Mouse (Mus musculus) limb, embryonic 12.5 days (tissue): ENCODE data around the gene Sh3rf3. TPM values are rescaled to one million over a fixed set of nuclear protein-coding genes. Genes with fewer than 3 reads are reported as not detected.

Source experiments
- ATAC-seq: fragments of 200-750 bp; cut with Nextera tagmentation; 2 replicates; pipeline ENCODE4 v1.8.0; 2017; ENCODE audit warnings: low read depth, moderate TSS enrichment; ENCODE audit not compliant: insufficient number of reproducible peaks, insufficient read depth, low FRiP score, low TSS enrichment
- H3K27ac ChIP-seq: fragments of 300-500 bp; sonication (generic); 2 replicates; pipeline ENCODE4 v1.5.1; 2016; ENCODE audit warnings: mild to moderate bottlenecking, moderate library complexity
- H3K27me3 ChIP-seq: fragments of 300-500 bp; sonication (generic); 2 replicates; pipeline ENCODE4 v1.6.1; 2016; ENCODE audit warnings: mild to moderate bottlenecking, moderate library complexity
- H3K36me3 ChIP-seq: fragments of 300-500 bp; sonication (generic); 2 replicates; pipeline ENCODE4 v1.6.1; 2016; ENCODE audit warnings: mild to moderate bottlenecking, moderate library complexity
- H3K4me1 ChIP-seq: fragments of 300-500 bp; sonication (generic); replicated peaks from 2 replicates; pipeline ENCODE4 v1.6.1; 2016
- H3K4me2 ChIP-seq: fragments of 300-500 bp; sonication (generic); 2 replicates; pipeline ENCODE4 v1.6.1; 2016; ENCODE audit warnings: mild to moderate bottlenecking, moderate library complexity
- H3K4me3 ChIP-seq: fragments of 300-500 bp; sonication (generic); replicated peaks from 2 replicates; pipeline ENCODE4 v1.5.1; 2016; ENCODE audit warnings: mild to moderate bottlenecking
- H3K9ac ChIP-seq: fragments of 300-500 bp; sonication (generic); replicated peaks from 2 replicates; pipeline ENCODE4 v1.6.1; 2016; ENCODE audit warnings: mild to moderate bottlenecking, moderate library complexity
- H3K9me3 ChIP-seq: fragments of 300-500 bp; sonication (generic); 2 replicates; pipeline ENCODE4 v1.6.1; 2016; ENCODE audit warnings: mild to moderate bottlenecking, moderate library complexity
- WGBS: fragments of 180-500 bp; shearing (Covaris S2); methylation state at CpG from one replicate; pipeline ENCODE4 v1.1.7; 2016; 5-methylcytosine and 5-hydroxymethylcytosine counted together
- polyA plus RNA-seq: library from polyadenylated mRNA; unstranded; fragments of >200 nt; fragmentation: Nextera tagmentation; extraction: Ambion mirVana; gene quantifications from 2 replicates; pipeline ENCODE4 v1.2.1, GENCODE M21; 2016

Sh3rf3 gene
- polyA plus RNA-seq, 1 experiment from 2014 or later: 0.92 TPM

DNA sequence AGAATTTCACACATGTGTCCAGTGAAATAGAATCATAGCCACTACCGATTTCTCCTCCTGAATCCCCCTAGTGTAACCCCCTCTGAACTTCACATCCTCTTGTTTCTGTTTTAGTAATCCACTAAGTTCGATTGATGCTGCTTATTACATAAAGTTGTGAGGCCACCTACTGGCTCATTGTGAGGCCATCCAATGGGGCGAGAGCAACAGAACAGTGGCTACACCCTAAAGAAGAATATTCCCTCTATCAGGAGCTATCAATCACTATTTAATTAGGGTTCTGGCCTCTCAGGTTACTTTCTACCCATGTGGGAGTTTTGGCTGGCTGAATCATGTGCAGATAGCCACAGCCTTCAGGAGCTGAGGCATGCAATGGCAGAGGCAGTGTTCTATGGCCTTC is 182.0 kb downstream of the Sh3rf3 start:
- H3K9me3 ChIP-seq: no peaks in the 10 kb centered on the region
- no peak for ATAC-seq
- no peak overlapping the region for H3K4me2 ChIP-seq
- H3K9ac ChIP-seq: no peak overlapping the region
- 67% methylated on average over 3 of the region's 3 CpGs for WGBS
- no peak overlapping the region for H3K4me3 ChIP-seq
- H3K27ac ChIP-seq: no peak overlapping the region
- no peaks in the 10 kb centered on the region for H3K4me1 ChIP-seq
- H3K27me3 ChIP-seq: no peaks in the 10 kb centered on the region
- H3K36me3 ChIP-seq: no peaks in the 10 kb centered on the region

DNA sequence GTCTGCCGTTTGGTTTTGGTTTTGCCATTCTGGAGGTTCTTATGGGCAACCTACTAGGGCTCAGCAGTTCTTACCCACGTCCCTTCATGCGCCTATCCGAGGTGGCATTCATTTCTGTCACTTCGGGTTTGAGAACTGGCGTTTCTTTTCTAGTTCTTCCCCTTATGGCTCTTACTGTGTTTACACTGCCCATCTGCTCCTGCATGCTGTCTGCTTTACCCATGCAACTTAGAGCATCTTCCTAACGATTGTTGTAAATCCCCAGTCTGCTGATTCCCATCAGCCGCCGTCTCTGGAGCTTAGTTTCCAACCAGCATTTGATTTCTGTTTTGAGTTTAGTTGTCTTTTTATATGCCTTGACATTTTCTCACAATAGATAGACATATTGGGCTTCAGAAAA is 189.2 kb downstream of the Sh3rf3 start:
- H3K9me3 ChIP-seq: no peaks in the 10 kb centered on the region

DNA sequence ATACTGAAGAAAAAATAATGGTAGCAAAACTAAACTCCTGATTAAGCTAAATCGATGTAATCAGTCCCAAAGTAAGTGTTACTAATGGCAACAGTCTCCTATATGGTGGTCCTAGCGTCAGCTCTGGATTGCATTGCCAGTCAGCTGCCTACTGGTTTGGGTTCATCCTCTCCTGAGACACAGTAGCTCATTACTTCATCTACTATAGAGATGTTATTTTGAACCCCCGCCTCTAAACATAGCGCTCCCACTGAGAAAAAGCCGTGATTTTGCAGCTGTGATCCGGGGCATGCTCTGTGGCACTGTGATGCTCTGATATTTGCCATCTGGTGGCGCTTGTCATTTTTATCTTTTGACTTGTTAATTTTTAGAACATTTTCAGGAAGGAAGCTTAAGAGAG is 198.3 kb downstream of the Sh3rf3 start:
- H3K27me3 ChIP-seq: no peaks in the 10 kb centered on the region
- H3K4me2 ChIP-seq: no peak overlapping the region
- H3K36me3 ChIP-seq: no peaks in the 10 kb centered on the region
- ATAC-seq: no peak
- H3K9me3 ChIP-seq: no peaks in the 10 kb centered on the region
- no peak overlapping the region for H3K27ac ChIP-seq
- no peak overlapping the region for H3K9ac ChIP-seq
- no peaks in the 10 kb centered on the region for H3K4me1 ChIP-seq
- no peak overlapping the region for H3K4me3 ChIP-seq
- WGBS: 89% methylated on average over 7 of the region's 7 CpGs

More for the DNA sequence above, 189.2 kb downstream of the Sh3rf3 start:
- Histone ChIP-seq H3K9ac (no peak overlapping the region), H3K4me3 (no peak overlapping the region), H3K27ac (no peak overlapping the region), H3K4me1 (no peaks in the 10 kb centered on the region), H3K4me2 (no peak overlapping the region), H3K36me3 (no peaks in the 10 kb centered on the region), H3K27me3 (0 out of 2 replicates have a peak, but pooled peaks cover 6% of the 10 kb centered on the region)
- ATAC-seq: no peak
- WGBS: 80% methylated on average over 9 of the region's 9 CpGs

DNA sequence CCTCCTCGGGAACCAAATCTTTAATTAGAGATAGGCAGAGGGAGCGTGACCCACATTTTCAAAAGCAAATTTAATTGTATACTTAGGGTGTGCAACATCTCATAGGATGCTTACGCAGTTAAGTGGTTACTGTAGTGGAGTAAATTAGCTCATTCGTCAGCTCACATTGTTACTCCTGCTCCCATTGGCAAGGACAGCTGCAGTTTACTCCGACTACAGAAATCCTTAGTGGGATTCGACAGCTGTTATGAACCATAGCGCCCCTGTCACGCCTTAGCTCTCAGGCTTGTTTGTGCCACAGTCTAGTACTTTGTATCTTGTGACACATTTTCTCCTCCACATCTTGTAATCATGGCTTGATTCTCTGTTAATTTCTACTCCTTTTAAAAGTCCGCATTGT is 200.5 kb downstream of the Sh3rf3 start:
- Histone ChIP-seq H3K9me3 (no peaks in the 10 kb centered on the region), H3K4me3 (no peak overlapping the region), H3K27ac (no peak overlapping the region), H3K27me3 (no peaks in the 10 kb centered on the region), H3K9ac (no peak overlapping the region), H3K4me2 (no peak overlapping the region), H3K36me3 (no peaks in the 10 kb centered on the region), H3K4me1 (no peaks in the 10 kb centered on the region)
- 89% methylated on average over 9 of the region's 9 CpGs for WGBS
- ATAC-seq: no peak

DNA sequence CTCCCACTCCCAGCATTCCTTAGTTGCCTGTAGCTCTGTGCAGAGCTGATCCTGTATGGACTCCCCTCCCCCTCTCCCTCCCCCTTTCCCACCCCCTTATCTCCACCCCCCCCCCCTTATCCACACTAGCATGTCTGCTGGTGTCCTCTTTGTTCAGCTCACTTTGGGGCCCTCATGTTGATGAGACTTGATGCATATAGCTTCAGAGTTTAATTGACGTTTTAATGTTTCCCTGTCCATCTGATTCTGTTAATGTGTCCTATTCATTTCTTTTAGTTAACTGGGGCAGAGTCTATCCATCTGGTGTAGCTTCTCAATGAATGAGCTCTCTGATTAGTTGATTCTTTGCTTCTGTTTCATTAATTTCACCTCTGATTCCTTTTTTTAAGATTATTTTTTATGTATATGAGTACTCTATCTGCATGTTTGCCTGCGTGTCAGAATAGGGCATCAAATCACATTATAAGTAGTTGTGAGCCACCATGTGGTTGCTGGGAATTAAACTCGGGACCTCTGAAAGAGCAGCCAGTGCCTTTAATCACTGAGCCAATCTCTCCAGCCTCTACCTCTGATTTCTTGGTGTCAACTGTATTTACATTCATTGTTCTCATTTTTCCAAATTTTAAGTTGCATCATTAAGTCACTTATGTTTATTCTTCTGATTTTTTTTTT is 206.3 kb downstream of the Sh3rf3 start:
- 68% methylated on average over 3 of the region's 3 CpGs for WGBS
- Histone ChIP-seq H3K36me3 (no peaks in the 10 kb centered on the region), H3K27me3 (no peaks in the 10 kb centered on the region), H3K9ac (no peak overlapping the region), H3K4me1 (no peaks in the 10 kb centered on the region), H3K9me3 (no peaks in the 10 kb centered on the region), H3K27ac (no peak overlapping the region), H3K4me3 (no peak overlapping the region), H3K4me2 (no peak overlapping the region)
- no peak for ATAC-seq

DNA sequence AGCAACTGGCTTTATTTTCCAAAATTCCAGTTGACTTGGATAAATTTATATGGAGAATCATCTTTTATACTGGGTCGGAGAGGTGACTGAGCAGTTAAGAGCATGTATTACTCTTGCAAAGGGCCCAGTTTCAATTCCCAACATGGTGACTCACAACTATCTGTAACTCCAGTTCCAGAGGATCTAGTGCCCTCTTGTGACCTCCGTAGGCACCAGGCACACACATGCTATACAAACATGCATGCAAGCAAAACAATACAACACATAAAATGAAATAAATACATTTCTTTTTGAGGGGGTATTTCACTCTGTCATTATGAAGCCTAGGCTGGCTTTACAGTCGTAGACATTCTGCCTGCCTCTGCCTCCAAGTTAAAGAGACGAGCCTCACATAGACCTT is 237.3 kb downstream of the Sh3rf3 start:
- no peak overlapping the region for H3K4me3 ChIP-seq
- no peaks in the 10 kb centered on the region for H3K36me3 ChIP-seq
- no peaks in the 10 kb centered on the region for H3K27me3 ChIP-seq
- H3K9ac ChIP-seq: no peak overlapping the region
- 83% methylated on average over 4 of the region's 4 CpGs for WGBS
- H3K9me3 ChIP-seq: peaks cover 13% of the 10 kb centered on the region; the same call in 1 of the 2 replicates
- no peak overlapping the region for H3K4me2 ChIP-seq
- no peak overlapping the region for H3K27ac ChIP-seq
- no peak for ATAC-seq
- H3K4me1 ChIP-seq: no peaks in the 10 kb centered on the region

DNA sequence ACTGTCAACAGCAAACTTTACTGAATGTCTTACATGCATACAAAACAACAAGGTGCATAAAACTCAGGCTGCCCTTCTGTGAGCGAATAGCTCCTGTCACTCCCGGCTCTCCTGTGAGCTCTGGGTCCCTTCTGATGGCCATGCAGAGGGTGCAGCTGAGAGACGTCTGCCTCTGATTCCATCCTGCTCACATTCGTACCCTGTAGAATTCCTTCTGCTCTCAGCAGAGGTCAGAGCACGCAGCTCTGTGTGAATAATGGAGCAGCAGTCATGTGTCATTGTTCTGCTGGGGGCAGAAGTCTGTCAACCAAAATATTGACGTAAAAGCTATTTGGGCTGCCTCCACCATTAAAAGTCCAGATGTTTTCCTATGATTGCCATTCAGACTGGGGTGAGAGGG is 243.1 kb downstream of the Sh3rf3 start:
- H3K9ac ChIP-seq: no peak overlapping the region
- no peak overlapping the region for H3K4me3 ChIP-seq
- H3K4me2 ChIP-seq: no peak overlapping the region
- H3K27ac ChIP-seq: no peak overlapping the region
- H3K4me1 ChIP-seq: no peaks in the 10 kb centered on the region
- no peaks in the 10 kb centered on the region for H3K27me3 ChIP-seq
- WGBS: 61% methylated on average over 6 of the region's 6 CpGs
- ATAC-seq: no peak
- no peaks in the 10 kb centered on the region for H3K36me3 ChIP-seq
- no peaks in the 10 kb centered on the region for H3K9me3 ChIP-seq

DNA sequence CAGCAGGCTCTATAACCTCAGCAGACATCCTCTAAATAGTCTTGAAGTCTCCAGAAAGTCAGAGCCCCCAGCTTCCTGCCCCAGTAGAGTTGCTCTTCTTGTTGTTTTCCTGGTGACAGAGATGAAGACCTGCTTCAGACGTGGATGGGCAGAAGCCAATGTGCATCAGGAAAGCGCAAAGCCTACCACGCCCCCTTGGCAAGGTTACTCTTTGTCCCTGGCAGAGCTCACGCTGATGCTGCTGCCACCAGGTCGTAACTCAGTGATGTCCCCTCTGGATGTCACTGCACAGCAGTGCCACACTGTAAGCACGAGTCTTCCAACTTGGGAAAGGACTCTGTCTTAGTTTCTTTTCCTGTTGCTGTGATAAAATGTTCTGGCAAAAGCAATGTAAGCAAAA is 253.6 kb downstream of the Sh3rf3 start:
- Histone ChIP-seq H3K9me3 (no peaks in the 10 kb centered on the region), H3K36me3 (no peaks in the 10 kb centered on the region), H3K27ac (no peak overlapping the region), H3K9ac (no peak overlapping the region), H3K4me3 (no peak overlapping the region), H3K4me2 (no peak overlapping the region), H3K4me1 (no peaks in the 10 kb centered on the region), H3K27me3 (no peaks in the 10 kb centered on the region)
- ATAC-seq: no peak
- 72% methylated on average over 6 of the region's 6 CpGs for WGBS

DNA sequence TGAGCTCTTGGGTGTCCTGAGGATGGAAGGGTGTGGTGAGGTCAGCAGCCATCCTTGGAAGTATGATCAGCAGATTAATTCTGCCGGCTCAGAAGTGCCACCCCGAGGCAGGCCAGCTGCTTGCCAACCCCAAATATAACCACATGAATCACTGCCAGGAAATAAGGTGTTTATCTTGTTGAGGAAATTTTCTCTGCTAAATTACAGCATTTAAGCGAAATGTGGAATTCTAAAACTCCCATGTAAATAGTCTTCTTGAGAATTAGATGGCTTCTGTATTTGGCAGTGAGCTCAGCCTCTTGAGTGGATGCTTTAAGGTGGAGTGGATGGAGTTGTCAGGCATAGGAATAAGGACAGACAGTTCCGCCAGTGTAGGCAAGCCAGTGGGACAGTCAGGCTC is 259.7 kb downstream of the Sh3rf3 start:
- no peak for ATAC-seq
- H3K27ac ChIP-seq: no peak overlapping the region
- H3K4me1 ChIP-seq: no peaks in the 10 kb centered on the region
- no peak overlapping the region for H3K4me2 ChIP-seq
- H3K27me3 ChIP-seq: no peaks in the 10 kb centered on the region
- 80% methylated on average over 4 of the region's 4 CpGs for WGBS
- no peak overlapping the region for H3K9ac ChIP-seq
- H3K9me3 ChIP-seq: no peaks in the 10 kb centered on the region
- no peak overlapping the region for H3K4me3 ChIP-seq
- H3K36me3 ChIP-seq: no peaks in the 10 kb centered on the region

DNA sequence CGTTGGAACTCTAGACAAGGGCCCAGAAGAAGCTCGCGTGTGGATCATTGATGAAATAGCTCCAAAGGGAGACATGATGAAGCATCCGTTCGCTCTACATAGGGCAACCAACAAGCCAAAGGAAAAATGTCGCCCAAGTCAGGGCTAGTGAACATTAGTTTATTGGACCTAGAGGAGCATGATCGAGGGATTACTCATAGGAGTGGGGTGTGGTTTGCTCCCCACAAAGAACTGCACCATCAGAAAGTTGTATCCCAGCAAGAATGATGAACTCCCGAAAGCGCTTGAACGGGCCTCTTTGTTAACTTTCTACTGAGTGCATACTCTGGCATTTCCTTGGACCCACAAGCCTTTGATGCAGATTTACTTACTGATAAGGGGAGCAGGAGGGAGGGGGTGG is 263.5 kb downstream of the Sh3rf3 start:
- Histone ChIP-seq H3K27me3 (no peaks in the 10 kb centered on the region), H3K9ac (no peak overlapping the region), H3K4me1 (no peaks in the 10 kb centered on the region), H3K4me2 (no peak overlapping the region), H3K36me3 (no peaks in the 10 kb centered on the region), H3K4me3 (no peak overlapping the region), H3K9me3 (no peaks in the 10 kb centered on the region), H3K27ac (no peak overlapping the region)
- 90% methylated on average over 10 of the region's 10 CpGs for WGBS
- no peak for ATAC-seq

DNA sequence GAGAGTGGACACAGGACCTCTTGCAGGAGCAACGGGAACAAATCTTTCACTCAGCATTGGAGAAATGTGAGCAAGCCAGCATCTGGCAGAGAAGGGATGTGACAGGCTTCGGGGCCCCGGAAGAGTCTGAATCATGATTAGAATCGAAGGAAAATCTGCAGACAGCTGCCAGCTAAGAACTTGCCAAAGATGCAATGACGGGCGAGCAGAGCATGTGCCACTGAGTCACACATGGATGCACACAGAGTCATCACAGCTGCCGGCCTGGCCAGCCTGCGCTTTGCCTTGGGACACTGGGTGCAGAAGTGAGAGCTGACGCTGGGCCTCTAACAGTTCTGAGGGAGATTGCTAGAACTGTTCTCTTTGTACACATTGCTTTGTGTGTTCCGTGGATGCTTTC is 264.8 kb downstream of the Sh3rf3 start:
- Histone ChIP-seq H3K4me2 (no peak overlapping the region), H3K4me1 (no peaks in the 10 kb centered on the region), H3K4me3 (no peak overlapping the region), H3K27me3 (no peaks in the 10 kb centered on the region), H3K9ac (no peak overlapping the region), H3K27ac (no peak overlapping the region), H3K36me3 (no peaks in the 10 kb centered on the region), H3K9me3 (no peaks in the 10 kb centered on the region)
- WGBS: 89% methylated on average over 10 of the region's 10 CpGs
- ATAC-seq: no peak

DNA sequence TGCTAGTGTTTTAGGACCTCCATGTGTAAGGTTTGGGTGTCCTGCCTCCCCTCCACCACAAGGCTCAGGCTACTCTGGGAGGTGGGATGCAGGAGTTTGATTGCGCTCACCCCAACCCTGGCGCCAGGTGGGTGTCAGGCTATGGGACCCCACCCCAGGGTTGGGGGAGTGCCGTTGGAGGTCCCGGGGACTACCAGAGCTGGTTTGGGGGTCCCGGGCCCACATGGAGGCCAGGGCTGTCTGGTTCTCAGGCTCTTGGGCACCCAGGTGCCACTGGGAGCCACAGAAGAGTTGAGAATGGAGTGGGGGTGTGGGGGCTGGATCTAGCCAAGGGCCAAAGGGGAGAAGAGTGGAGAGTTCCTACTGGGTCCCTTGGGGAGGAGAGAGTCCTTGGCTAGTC is 272.4 kb downstream of the Sh3rf3 start:
- H3K4me3 ChIP-seq: no peak overlapping the region
- no peak overlapping the region for H3K27ac ChIP-seq
- no peak for ATAC-seq
- WGBS: 97% methylated on average over 5 of the region's 5 CpGs
- H3K4me1 ChIP-seq: no peaks in the 10 kb centered on the region
- no peak overlapping the region for H3K4me2 ChIP-seq
- H3K9ac ChIP-seq: no peak overlapping the region
- no peaks in the 10 kb centered on the region for H3K36me3 ChIP-seq
- H3K27me3 ChIP-seq: no peaks in the 10 kb centered on the region
- H3K9me3 ChIP-seq: no peaks in the 10 kb centered on the region
